ENCODE assay signal across 8 mouse cellular contexts in the genomic region with DNA sequence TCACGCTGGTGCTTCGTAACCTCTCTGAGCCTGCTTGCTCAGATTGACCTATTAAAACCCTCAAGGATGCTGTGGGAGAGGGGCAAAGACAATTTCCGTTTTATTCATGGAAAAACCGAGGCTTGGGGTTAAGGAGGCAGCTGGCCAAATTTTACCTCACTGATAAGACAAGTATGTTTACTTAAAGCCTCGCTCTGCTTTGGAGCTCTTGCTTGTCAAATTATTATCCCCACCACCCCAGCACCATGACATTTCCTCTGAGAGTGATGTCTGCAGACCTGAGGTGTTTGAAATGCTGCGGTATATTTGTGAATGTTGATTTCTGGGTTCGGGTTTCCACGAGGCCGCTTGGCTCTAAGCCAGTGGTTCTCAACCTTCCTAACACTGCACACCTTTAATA. TPM values are rescaled to one million over a fixed set of nuclear protein-coding genes. Genes with fewer than 3 reads are reported as not detected.
DNase-seq lines count a peak whose midpoint lies in the region; ATAC-seq and TF ChIP-seq lines count a peak whose summit lies in the region.

No protein-coding gene starts in this region.

- no peak overlapping the region for H3K27ac ChIP-seq in kidney, embryonic 14.5 days (ENCODE audit: low read depth, low read length)
- H3K27ac ChIP-seq in embryonic facial prominence, embryonic 14.5 days (replicated peaks; ENCODE audit: low read depth, low read length) = peak overlapping the region; percentile 48
- H3K27ac ChIP-seq in intestine, embryonic 14.5 days (ENCODE audit: low read depth) = no peak overlapping the region
- H3K27ac ChIP-seq in neural tube, embryonic 12.5 days = no peak overlapping the region
- no peak overlapping the region for H3K27ac ChIP-seq in thymus, adult 2 months (ENCODE audit: control insufficient read depth, insufficient read depth, low read length)

- DNase-seq in kidney, postnatal 14 days = no peak
- peak; percentile 10 for DNase-seq in embryonic facial prominence, embryonic 14.5 days (ENCODE audit: low spot score)
- no peak for DNase-seq in intestine, embryonic 14.5 days (ENCODE audit: low spot score)
- DNase-seq in left cerebral cortex, postnatal 36 days (ENCODE audit: low spot score in 2 of 2) = no peak
- no peak for DNase-seq in c-Kit-positive CD71-positive TER-119-positive erythroid progenitor cells, embryonic 14.5 days (ENCODE audit: low spot score)
- no peak for DNase-seq in thymus, adult 2 months

- H3K4me1 ChIP-seq in kidney, embryonic 14.5 days (ENCODE audit: control insufficient read depth, insufficient read depth, low read length) = peaks cover 20% of the 10 kb centered on the region
- peaks cover 17% of the 10 kb centered on the region for H3K4me1 ChIP-seq in embryonic facial prominence, embryonic 14.5 days (ENCODE audit: control insufficient read depth, insufficient read depth, low read length)
- H3K4me1 ChIP-seq in intestine, embryonic 14.5 days (replicated peaks; ENCODE audit: control insufficient read depth, insufficient read depth, low read length) = peaks cover 27% of the 10 kb centered on the region
- peaks cover 23% of the 10 kb centered on the region for H3K4me1 ChIP-seq in neural tube, embryonic 12.5 days
- H3K4me1 ChIP-seq in thymus, adult 2 months (replicated peaks; ENCODE audit: control insufficient read depth, insufficient read depth, low read length) = peaks cover 24% of the 10 kb centered on the region

- intact Hi-C loops in left cerebral cortex, postnatal 36 days (cut with DNase I) = no loop called here

- no peaks in the 10 kb centered on the region for H3K9me3 ChIP-seq in kidney, embryonic 14.5 days (ENCODE audit: control insufficient read depth, low read length)
- H3K9me3 ChIP-seq in embryonic facial prominence, embryonic 14.5 days (ENCODE audit: control insufficient read depth, low read length) = no peaks in the 10 kb centered on the region
- H3K9me3 ChIP-seq in intestine, embryonic 14.5 days (ENCODE audit: control insufficient read depth, low read length) = peaks cover 3% of the 10 kb centered on the region; the same call in 1 of the 2 replicates
- no peaks in the 10 kb centered on the region for H3K9me3 ChIP-seq in neural tube, embryonic 12.5 days

- peaks cover 24% of the 10 kb centered on the region for H3K36me3 ChIP-seq in kidney, embryonic 14.5 days (ENCODE audit: control insufficient read depth, insufficient read depth, low read length)
- peaks cover 33% of the 10 kb centered on the region for H3K36me3 ChIP-seq in embryonic facial prominence, embryonic 14.5 days (ENCODE audit: control insufficient read depth, insufficient read depth, low read length)
- peaks cover 24% of the 10 kb centered on the region for H3K36me3 ChIP-seq in intestine, embryonic 14.5 days (ENCODE audit: control insufficient read depth, insufficient read depth, low read length)
- peaks cover 20% of the 10 kb centered on the region for H3K36me3 ChIP-seq in neural tube, embryonic 12.5 days
- no peaks in the 10 kb centered on the region for H3K36me3 ChIP-seq in thymus, adult 2 months (ENCODE audit: control insufficient read depth, insufficient read depth, low read length)

- ATAC-seq in kidney, embryonic 14.5 days (ENCODE audit: low FRiP score, low TSS enrichment) = no peak
- ATAC-seq in embryonic facial prominence, embryonic 14.5 days (ENCODE audit: low read depth) = no peak
- no peak for ATAC-seq in intestine, embryonic 14.5 days (replicated peaks; ENCODE audit: low FRiP score, low TSS enrichment, low read depth)
- no peak for ATAC-seq in neural tube, embryonic 12.5 days (ENCODE audit: low FRiP score, low read depth)

- no peak for TF ChIP-seq POLR2A in thymus, adult 2 months (IDR thresholded peaks at IDR 0.05; ENCODE audit: control insufficient read depth, extremely low read depth, insufficient read depth, low read length, poor library complexity)

- H3K4me2 ChIP-seq in kidney, embryonic 14.5 days (replicated peaks; ENCODE audit: low read depth, low read length) = peak overlapping the region; percentile 65
- peak overlapping the region; percentile 80 for H3K4me2 ChIP-seq in embryonic facial prominence, embryonic 14.5 days (ENCODE audit: low read depth, low read length)
- H3K4me2 ChIP-seq in intestine, embryonic 14.5 days (ENCODE audit: low read length) = peak overlapping the region; percentile 85
- H3K4me2 ChIP-seq in neural tube, embryonic 12.5 days (replicated peaks) = peak overlapping the region; percentile 76

- no peaks in the 10 kb centered on the region for H3K27me3 ChIP-seq in kidney, embryonic 14.5 days (ENCODE audit: control insufficient read depth, insufficient read depth, low read length)
- no peaks in the 10 kb centered on the region for H3K27me3 ChIP-seq in embryonic facial prominence, embryonic 14.5 days (replicated peaks; ENCODE audit: control insufficient read depth, insufficient read depth, low read length)
- H3K27me3 ChIP-seq in intestine, embryonic 14.5 days (replicated peaks; ENCODE audit: control insufficient read depth, insufficient read depth, low read length) = no peaks in the 10 kb centered on the region
- H3K27me3 ChIP-seq in neural tube, embryonic 12.5 days (replicated peaks) = no peaks in the 10 kb centered on the region
- no peaks in the 10 kb centered on the region for H3K27me3 ChIP-seq in thymus, adult 2 months (ENCODE audit: control insufficient read depth, insufficient read depth, low read length)

- peak overlapping the region; percentile 77; the same call in 1 of the 2 replicates for H3K9ac ChIP-seq in kidney, embryonic 14.5 days (ENCODE audit: low read depth, low read length)
- peak overlapping the region; percentile 88 for H3K9ac ChIP-seq in embryonic facial prominence, embryonic 14.5 days (ENCODE audit: low read depth, low read length)
- no peak overlapping the region for H3K9ac ChIP-seq in intestine, embryonic 14.5 days (ENCODE audit: low read length)
- 0 out of 2 replicates have a peak overlapping the region, but pooled peaks have one; percentile 74 for H3K9ac ChIP-seq in neural tube, embryonic 12.5 days

- peak overlapping the region; percentile 78; the same call in 1 of the 2 replicates for H3K4me3 ChIP-seq in kidney, embryonic 14.5 days (ENCODE audit: low read length)
- H3K4me3 ChIP-seq in embryonic facial prominence, embryonic 14.5 days (ENCODE audit: low read depth, low read length) = peak overlapping the region; percentile 83
- peak overlapping the region; percentile 83 for H3K4me3 ChIP-seq in intestine, embryonic 14.5 days (ENCODE audit: low read depth, low read length)
- H3K4me3 ChIP-seq in neural tube, embryonic 12.5 days = peak overlapping the region; percentile 83; the same call in 1 of the 2 replicates
- H3K4me3 ChIP-seq in thymus, adult 2 months (ENCODE audit: control insufficient read depth, insufficient read depth, low read length) = no peak overlapping the region

- no peak for TF ChIP-seq CTCF in thymus, adult 2 months (IDR thresholded peaks at IDR 0.05; ENCODE audit: borderline replicate concordance, control insufficient read depth, extremely low read depth, insufficient read depth, low read length, poor library complexity)

- 43% methylated on average over 9 of the region's 9 CpGs for WGBS in kidney, embryonic 14.5 days
- 51% methylated on average over 9 of the region's 9 CpGs for WGBS in embryonic facial prominence, embryonic 14.5 days
- 26% methylated on average over 9 of the region's 9 CpGs for WGBS in intestine, embryonic 14.5 days
- 87% methylated on average over 9 of the region's 9 CpGs for WGBS in neural tube, embryonic 12.5 days
- WGBS in thymus, adult 2 months = 57% methylated on average over 9 of the region's 9 CpGs

RNA-seq across cellular contexts. Expression of gene Cand2, which starts 2.0 kb away (rescaled TPM):
- polyA plus RNA-seq in kidney, embryonic 14.5 days (2014; fragmentation: Nextera tagmentation; extraction: Ambion mirVana) = 24.0 and 36.1 TPM in 2 replicates
- 36.9 and 42.6 TPM in 2 replicates for polyA plus RNA-seq in embryonic facial prominence, embryonic 14.5 days (2014; fragmentation: Nextera tagmentation; extraction: Ambion mirVana)
- 29.6 and 30.2 TPM in 2 replicates for polyA plus RNA-seq in intestine, embryonic 14.5 days (2014; fragmentation: Nextera tagmentation; extraction: Ambion mirVana)
- polyA plus RNA-seq in neural tube, embryonic 12.5 days (2016; fragmentation: Nextera tagmentation; extraction: Ambion mirVana) = 29.5 and 31.7 TPM in 2 replicates
- total RNA-seq in left cerebral cortex, postnatal 36 days (2021) = 1 to 10 TPM; 2.0 to 2.3 TPM
- polyA plus RNA-seq in thymus, adult 2 months (2012; rRNA removed) = 16.8 and 19.5 TPM in 2 replicates

RNA-seq across cellular contexts. Expression of gene Tmem40, which starts 14.2 kb away (rescaled TPM):
- polyA plus RNA-seq in kidney, embryonic 14.5 days (2014; fragmentation: Nextera tagmentation; extraction: Ambion mirVana) = 1.4 and 1.8 TPM in 2 replicates
- polyA plus RNA-seq in embryonic facial prominence, embryonic 14.5 days (2014; fragmentation: Nextera tagmentation; extraction: Ambion mirVana) = 7.5 and 7.8 TPM in 2 replicates
- polyA plus RNA-seq in intestine, embryonic 14.5 days (2014; fragmentation: Nextera tagmentation; extraction: Ambion mirVana) = 0.48 and 0.51 TPM in 2 replicates
- polyA plus RNA-seq in neural tube, embryonic 12.5 days (2016; fragmentation: Nextera tagmentation; extraction: Ambion mirVana) = 1.4 and 1.8 TPM in 2 replicates
- 1 to 10 TPM; 1.4 to 2.1 TPM for total RNA-seq in left cerebral cortex, postnatal 36 days (2021)
- 1.4 and 2.5 TPM in 2 replicates for polyA plus RNA-seq in thymus, adult 2 months (2012; rRNA removed)

RNA-seq across cellular contexts. Expression of gene Rpl32, which starts 32.2 kb away (rescaled TPM):
- polyA plus RNA-seq in kidney, embryonic 14.5 days (2014; fragmentation: Nextera tagmentation; extraction: Ambion mirVana) = 2,535 and 3,306 TPM in 2 replicates
- polyA plus RNA-seq in embryonic facial prominence, embryonic 14.5 days (2014; fragmentation: Nextera tagmentation; extraction: Ambion mirVana) = 2,245 and 2,432 TPM in 2 replicates
- polyA plus RNA-seq in intestine, embryonic 14.5 days (2014; fragmentation: Nextera tagmentation; extraction: Ambion mirVana) = 2,668 and 2,809 TPM in 2 replicates
- 1,453 and 1,478 TPM in 2 replicates for polyA plus RNA-seq in neural tube, embryonic 12.5 days (2016; fragmentation: Nextera tagmentation; extraction: Ambion mirVana)
- total RNA-seq in left cerebral cortex, postnatal 36 days (2021) = 100 to 1,000 TPM; 444 to 498 TPM
- 874 and 910 TPM in 2 replicates for polyA plus RNA-seq in thymus, adult 2 months (2012; rRNA removed)
